Mouse (Mus musculus): ENCODE measurements around the gene Gm10577.

GRCm38 (mm10) chr4:101062146-101062545, 41.6 kb upstream of the Gm10577 start:
- TF ChIP-seq CTCF (IDR thresholded peaks at IDR 0.05; ENCODE audit: low read depth, low read length) (no peak), EP300 (IDR thresholded peaks at IDR 0.05; ENCODE audit: insufficient read depth, low read depth, low read length) (no peak)
